Mouse (Mus musculus) cerebellum, postnatal 25 days (tissue): Measurements from ENCODE around the gene Zmym2.
A peak's percentile ranks its signal among the peaks of the same experiment; 100 is the strongest.

Experiments used
- DNase-seq, 2 experiments: peaks; one replicate each; pipeline ENCODE4 v3.0.0; 2021; ENCODE audit warnings: mixed read lengths in 2 of 2

Zmym2 gene

DNA sequence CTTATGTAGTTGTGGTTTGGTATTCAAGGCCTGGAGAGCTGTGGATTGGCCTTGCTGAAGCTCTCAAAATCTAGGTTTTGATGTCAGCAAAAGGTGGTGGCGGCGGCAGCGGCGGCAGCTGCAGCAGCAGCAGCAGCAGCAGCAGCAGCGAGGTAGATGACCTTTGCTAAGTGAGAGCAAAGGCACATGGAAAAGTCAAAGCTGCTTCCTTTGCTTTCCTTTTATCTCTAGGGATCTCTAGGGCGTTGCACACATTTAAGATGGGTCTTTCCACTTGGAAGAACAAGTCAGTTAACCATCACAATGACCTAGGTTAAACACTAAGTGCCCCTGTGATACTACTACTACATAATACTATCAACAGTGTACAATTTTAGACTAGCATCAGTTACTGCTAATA lies 49.0 kb downstream of the Zmym2 start:
- DNase-seq, result no peak

DNA sequence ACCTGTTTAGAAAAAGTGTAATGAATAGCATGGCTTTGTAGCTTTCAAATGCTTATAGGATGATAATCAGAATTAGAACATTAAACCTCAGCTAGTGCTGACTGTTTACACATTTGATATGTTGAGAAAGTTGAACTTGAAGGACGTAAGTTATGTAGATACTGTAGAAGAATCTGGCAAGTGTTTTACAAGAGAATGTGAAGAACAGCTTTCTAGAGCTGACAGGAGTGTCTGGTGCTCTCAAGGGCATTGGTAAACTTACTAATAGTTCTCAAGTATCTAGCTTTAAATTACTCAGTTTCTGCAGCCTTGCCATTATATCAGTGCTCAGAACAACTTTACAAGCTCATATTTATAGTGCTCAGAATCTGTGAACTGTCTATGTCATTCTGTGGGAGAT lies 53.5 kb downstream of the Zmym2 start:
- no peak for DNase-seq

DNA sequence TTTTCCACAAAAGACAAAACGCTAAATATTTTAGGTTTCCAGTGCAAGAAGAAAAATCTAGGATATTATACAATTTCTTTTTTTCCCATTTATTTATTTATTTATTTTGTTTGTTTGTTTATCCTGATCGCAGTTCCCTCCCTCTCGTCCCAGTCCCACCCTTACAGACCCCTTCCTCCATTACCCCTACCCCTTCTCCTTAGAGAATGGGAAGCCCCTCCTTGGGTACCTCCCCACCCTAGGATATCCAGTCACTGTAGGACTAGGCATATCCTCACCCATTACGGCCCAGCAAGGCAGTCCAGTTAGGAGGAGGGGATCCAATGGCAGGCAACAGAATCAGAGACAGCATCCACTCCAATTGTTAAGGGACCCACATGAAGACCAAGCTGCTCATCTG lies 66.5 kb downstream of the Zmym2 start:
- DNase-seq, result no peak

DNA sequence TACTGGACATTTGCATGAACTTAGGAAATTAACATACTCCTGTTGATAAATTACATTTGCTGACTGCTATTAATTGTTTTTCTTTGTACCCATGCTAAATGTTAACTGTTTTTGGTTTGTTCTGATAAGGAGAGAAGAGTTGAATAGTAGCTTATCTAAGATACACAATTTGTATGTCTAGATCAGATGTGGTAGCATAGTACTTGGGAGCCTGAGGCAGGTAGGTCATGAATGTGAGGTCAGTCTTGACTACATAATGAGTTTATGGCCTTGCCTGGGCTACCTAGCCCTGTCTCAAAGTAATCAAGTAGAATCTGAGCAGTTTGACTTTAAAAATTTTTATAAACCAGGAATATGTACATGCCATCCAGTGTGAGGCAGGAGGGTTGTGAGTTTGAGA lies 67.9 kb downstream of the Zmym2 start:
- no peak for DNase-seq

DNA sequence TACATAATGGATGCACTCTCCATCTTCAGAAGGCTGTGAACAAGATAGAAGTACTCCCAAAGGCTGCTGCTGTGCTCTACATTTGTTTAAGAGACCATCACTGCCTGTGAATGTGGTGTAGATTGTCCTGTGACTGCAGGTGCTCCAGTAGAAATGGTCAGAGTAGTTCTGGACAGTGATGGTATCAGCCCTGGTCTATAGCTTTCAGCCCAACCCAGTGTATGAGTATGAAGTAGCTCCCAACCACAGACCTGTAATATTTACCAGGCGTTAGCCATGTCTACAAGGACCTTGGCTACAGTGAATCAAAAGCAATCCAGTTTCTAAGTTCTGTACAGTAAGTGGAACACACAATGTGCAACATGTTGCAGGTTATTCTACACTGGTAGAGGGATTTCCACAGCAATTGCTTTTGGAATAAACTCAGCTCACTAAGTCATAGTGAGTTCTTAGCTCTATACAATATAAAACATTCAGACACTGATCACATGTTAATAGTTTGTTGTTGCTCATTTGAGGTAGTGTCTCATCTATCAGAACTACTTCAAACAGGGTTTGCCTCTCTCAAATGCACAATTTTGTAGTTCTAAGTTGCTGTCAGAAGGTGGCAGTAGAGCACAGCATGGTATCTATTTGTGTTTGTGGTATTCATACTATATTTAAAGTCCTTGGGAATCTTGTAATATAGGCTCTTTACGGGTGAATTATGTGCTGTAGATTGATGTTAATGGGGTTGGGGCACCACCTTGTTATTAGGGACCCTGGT lies 77.7 kb downstream of the Zmym2 start:
- DNase-seq, result peak in 1 of 2 experiments; percentile 17

DNA sequence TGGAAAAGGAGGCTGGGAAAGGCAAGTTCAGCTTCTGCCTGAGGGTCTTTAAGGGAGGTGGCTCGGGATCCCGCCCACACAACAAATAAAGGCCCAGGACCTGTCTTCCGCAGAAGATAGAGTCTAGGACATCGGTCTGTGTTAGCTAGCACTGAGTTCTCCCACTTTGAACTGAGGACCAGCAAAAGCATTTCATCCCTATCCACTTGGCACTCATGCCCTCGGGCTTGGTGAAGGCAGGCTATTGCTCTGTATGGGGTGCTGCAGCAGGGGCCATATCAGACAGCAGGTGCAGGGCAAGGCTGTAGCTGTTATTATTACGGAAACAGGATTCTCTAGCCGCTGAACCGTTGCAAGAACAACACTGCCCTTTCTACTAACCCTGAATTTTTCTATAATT lies 83.2 kb downstream of the Zmym2 start:
- DNase-seq, result no peak

DNA sequence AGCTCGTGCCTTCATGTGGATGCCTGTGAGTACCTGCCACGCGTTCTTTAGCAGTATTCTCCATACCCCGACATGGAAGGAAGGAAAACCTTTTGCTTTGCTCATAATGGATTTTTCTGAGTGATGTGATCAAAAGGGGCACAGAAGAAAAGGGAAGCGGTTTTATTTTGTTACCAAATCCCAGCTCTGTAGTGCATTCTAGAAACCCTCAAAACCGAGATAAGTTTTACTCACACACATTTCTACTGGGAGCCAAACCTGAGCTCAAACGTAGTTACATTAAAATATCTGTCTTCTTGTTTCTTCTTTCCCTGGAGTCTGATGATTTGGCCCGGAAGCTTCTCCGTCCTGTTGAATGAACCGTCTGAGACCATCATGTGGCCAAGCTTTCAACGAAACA lies 83.7 kb downstream of the Zmym2 start:
- DNase-seq, result no peak

DNA sequence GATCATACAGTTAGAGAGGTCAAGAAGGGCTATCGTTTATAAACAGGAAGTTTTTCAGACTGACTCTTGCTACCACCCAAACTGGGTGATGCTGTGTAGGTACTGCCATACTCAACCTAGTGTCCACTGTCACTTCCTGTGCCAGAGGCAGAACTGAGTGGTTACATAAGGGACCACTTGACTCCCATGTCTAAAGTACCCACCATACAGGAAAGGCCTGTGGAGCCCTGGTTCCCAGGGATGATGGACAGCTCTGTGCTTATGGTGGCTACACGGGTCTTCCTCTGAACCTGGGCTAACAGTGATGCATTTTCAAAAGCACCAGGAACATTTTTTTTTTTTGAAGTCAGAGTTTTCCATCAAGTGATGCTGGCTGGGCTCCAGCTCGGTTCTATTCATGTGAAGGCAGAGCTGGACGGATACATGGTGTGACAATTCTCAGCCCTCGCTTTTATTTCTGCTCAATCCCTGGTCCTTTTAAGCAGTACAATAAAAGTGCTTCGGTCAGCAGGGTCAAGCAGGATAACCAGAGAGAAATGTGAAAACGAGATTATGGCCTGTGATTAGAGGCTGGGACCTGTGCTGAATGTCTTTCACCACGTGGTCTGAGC lies 91.7 kb downstream of the Zmym2 start:
- no peak for DNase-seq

DNA sequence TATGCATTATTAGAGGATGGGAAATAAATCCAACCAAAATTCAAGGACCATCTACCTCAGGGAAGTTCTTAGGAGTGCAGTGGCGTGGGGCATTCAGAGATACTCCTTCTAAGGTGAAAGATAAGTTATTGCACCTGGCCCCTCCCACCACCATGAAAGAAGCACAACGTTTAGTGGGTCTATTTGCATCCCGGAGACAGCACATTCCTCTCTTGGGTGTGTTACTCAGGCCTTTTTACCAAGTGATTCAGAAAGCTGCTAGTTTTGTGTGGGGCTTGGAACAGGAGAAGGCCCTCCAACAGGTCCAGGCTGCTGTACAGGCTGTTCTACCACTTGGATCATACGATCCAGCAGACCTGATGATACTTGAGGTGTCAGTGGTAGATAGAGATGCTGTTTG lies 102.2 kb downstream of the Zmym2 start:
- no peak for DNase-seq
